Mouse (Mus musculus) T-helper 17 cell (primary cell): ENCODE results near the gene Rpl3.
"Not testable (repeated sequence)": the region's sequence is repeated elsewhere in the genome, so short reads cannot be mapped to it uniquely, and the experiment has no call there.

Experiments used
- in situ Hi-C, 2 experiments: fragments of 300-600 bp; cut with MboI, MseI; formaldehyde crosslinking; loops; 1 replicate in 1 of 2; 2 replicates in 1 of 2; pipeline ENCODE4 v1.15.1; 2025; ENCODE audit warnings: high pct_unique_total_duplicates in 2 of 2

Rpl3 gene

GRCm38 (mm10) chr15:80091121-80091955 is at the start of gene Rpl3, which contains the start of gene Syngr1:
Gene Rpl3 (minus strand): TSS chr15:80091868.
Gene Syngr1 (plus strand): TSS chr15:80091334.
- in situ Hi-C loops: loop anchor here in 1 of 2 experiments (5.0 kb wide), 1 partner anchor 36 kb away; no protein-coding TSS in a partner anchor

GRCm38 (mm10) chr15:80140878-80141277 is 49.2 kb upstream of the Rpl3 start:
- in situ Hi-C loops: no loop called here

- in situ Hi-C loops: no loop called here
These were observed 48.6 kb upstream of the Rpl3 start for GRCm38 (mm10) chr15:80140302-80140701.

- in situ Hi-C loops: no loop called here
These were observed 46.5 kb upstream of the Rpl3 start for GRCm38 (mm10) chr15:80137945-80138791.

- in situ Hi-C loops: no loop called here
These were observed 45.0 kb upstream of the Rpl3 start for GRCm38 (mm10) chr15:80136645-80137044.

- in situ Hi-C loops: no loop called here
These were observed 43.8 kb upstream of the Rpl3 start for GRCm38 (mm10) chr15:80135499-80135898.

GRCm38 (mm10) chr15:80134450-80134847 is 42.8 kb upstream of the Rpl3 start:
- in situ Hi-C loops: no loop called here

GRCm38 (mm10) chr15:80133682-80134449 is 42.2 kb upstream of the Rpl3 start:
- in situ Hi-C loops: no loop called here

- in situ Hi-C loops: no loop called here
These were observed 41.4 kb upstream of the Rpl3 start, which contains the start of gene Tab1 for GRCm38 (mm10) chr15:80132993-80133586. Gene Tab1 (plus strand): TSS chr15:80133127.

GRCm38 (mm10) chr15:80132452-80132851 is 40.8 kb upstream of the Rpl3 start:
- in situ Hi-C loops: no loop called here

- in situ Hi-C loops: no loop called here
These were observed 39.8 kb upstream of the Rpl3 start for GRCm38 (mm10) chr15:80131421-80131820.

- in situ Hi-C loops: no loop called here
These were observed 39.0 kb upstream of the Rpl3 start for GRCm38 (mm10) chr15:80130689-80131088.

- in situ Hi-C loops: loop anchor here in 1 of 2 experiments (5.0 kb wide), 1 partner anchor 38 kb away; the partner anchor contains the start of genes Rpl3 and Syngr1
These were observed 38.3 kb upstream of the Rpl3 start for GRCm38 (mm10) chr15:80129982-80130381.

GRCm38 (mm10) chr15:80127191-80127590 is 35.5 kb upstream of the Rpl3 start:
- in situ Hi-C loops: loop anchor here in 1 of 2 experiments (5.0 kb wide), 1 partner anchor 35 kb away; the partner anchor contains the start of genes Rpl3 and Syngr1

- in situ Hi-C loops: loop anchor here in 1 of 2 experiments (5.0 kb wide), 1 partner anchor 32 kb away; the partner anchor contains the start of genes Rpl3 and Syngr1
These were observed 33.0 kb upstream of the Rpl3 start for GRCm38 (mm10) chr15:80124651-80125050.

GRCm38 (mm10) chr15:80122431-80122830 is 30.8 kb upstream of the Rpl3 start:
- in situ Hi-C loops: not testable (repeated sequence)

- in situ Hi-C loops: no loop called here
These were observed 30.2 kb upstream of the Rpl3 start for GRCm38 (mm10) chr15:80121721-80122325.

- in situ Hi-C loops: loop anchor here in 1 of 2 experiments (5.0 kb wide), 1 partner anchor 103 kb away; no protein-coding TSS in a partner anchor
These were observed 27.4 kb upstream of the Rpl3 start for GRCm38 (mm10) chr15:80119076-80119475.

- in situ Hi-C loops: loop anchor here in 1 of 2 experiments (5.0 kb wide), 1 partner anchor 105 kb away; no protein-coding TSS in a partner anchor
These were observed 25.5 kb upstream of the Rpl3 start for GRCm38 (mm10) chr15:80117154-80117553.
